Mouse (Mus musculus) hindbrain, embryonic 11.5 days (tissue): ENCODE results near the gene 1700056E22Rik. TPM values are rescaled to one million over a fixed set of nuclear protein-coding genes. Genes with fewer than 3 reads are reported as not detected.

Experiments used
- ATAC-seq: fragments of 200-750 bp; cut with Nextera tagmentation; 2 replicates; pipeline ENCODE4 v1.8.0; 2017; ENCODE audit warnings: mild to moderate bottlenecking, moderate TSS enrichment, moderate library complexity; ENCODE audit not compliant: low FRiP score
- DNase-seq: peaks from one replicate; pipeline ENCODE4 v3.0.0-alpha.2; 2015; ENCODE audit warnings: low spot score
- H3K27ac ChIP-seq: fragments of 300-500 bp; sonication (generic); 2 replicates; pipeline ENCODE4 v1.5.1; 2014; ENCODE audit warnings: mild to moderate bottlenecking, low read depth, low read length
- H3K27me3 ChIP-seq: fragments of 300-500 bp; sonication (generic); 2 replicates; pipeline ENCODE4 v1.6.1; 2014; ENCODE audit warnings: mild to moderate bottlenecking, low read length, moderate library complexity, mixed read lengths; ENCODE audit not compliant: control insufficient read depth, insufficient read depth
- H3K36me3 ChIP-seq: fragments of 300-500 bp; sonication (generic); 2 replicates; pipeline ENCODE4 v1.6.1; 2014; ENCODE audit warnings: mild to moderate bottlenecking, low read length, moderate library complexity, mixed read lengths; ENCODE audit not compliant: control insufficient read depth, insufficient read depth
- H3K4me1 ChIP-seq: fragments of 300-500 bp; sonication (generic); replicated peaks from 2 replicates; pipeline ENCODE4 v1.6.1; 2014; ENCODE audit warnings: low read length, mixed read lengths; ENCODE audit not compliant: control insufficient read depth, insufficient read depth
- H3K4me2 ChIP-seq: fragments of 300-500 bp; sonication (generic); replicated peaks from 2 replicates; pipeline ENCODE4 v1.6.1; 2014; ENCODE audit warnings: mild to moderate bottlenecking, low read depth, low read length
- H3K4me3 ChIP-seq: fragments of 300-500 bp; sonication (generic); 2 replicates; pipeline ENCODE4 v1.5.1; 2014; ENCODE audit warnings: low read depth, low read length
- H3K9ac ChIP-seq: fragments of 300-500 bp; sonication (generic); 2 replicates; pipeline ENCODE4 v1.6.1; 2014; ENCODE audit warnings: low read depth, low read length
- H3K9me3 ChIP-seq: fragments of 300-500 bp; sonication (generic); 2 replicates; pipeline ENCODE4 v1.6.1; 2016; ENCODE audit warnings: low read length; ENCODE audit not compliant: control insufficient read depth
- WGBS: fragments of 180-500 bp; shearing (Covaris S2); extraction: QIAGEN DNeasy Blood & Tissue Kit; methylation state at CpG from one replicate; pipeline ENCODE4 v1.1.7; 2014; 5-methylcytosine and 5-hydroxymethylcytosine counted together
- polyA plus RNA-seq: library from polyadenylated mRNA; unstranded; fragments of >200 nt; fragmentation: Nextera tagmentation; extraction: Ambion mirVana; gene quantifications from 2 replicates; pipeline ENCODE4 v1.2.1, GENCODE M21; 2014

1700056E22Rik gene
- polyA plus RNA-seq, 1 experiment from 2014 or later, result 2.2 TPM

- Histone ChIP-seq H3K4me3 (no peak overlapping the region), H3K9ac (no peak overlapping the region), H3K27ac (no peak overlapping the region), H3K27me3 (no peaks in the 10 kb centered on the region), H3K36me3 (no peaks in the 10 kb centered on the region), H3K4me2 (no peak overlapping the region), H3K4me1 (no peaks in the 10 kb centered on the region), H3K9me3 (no peaks in the 10 kb centered on the region)
- DNase-seq (no peak), ATAC-seq (no peak)
- 72% methylated on average over 6 of the region's 6 CpGs for WGBS
Observed at GRCm38 (mm10) chr1:184005315-184006058, 28.6 kb downstream of the 1700056E22Rik start.

DNA sequence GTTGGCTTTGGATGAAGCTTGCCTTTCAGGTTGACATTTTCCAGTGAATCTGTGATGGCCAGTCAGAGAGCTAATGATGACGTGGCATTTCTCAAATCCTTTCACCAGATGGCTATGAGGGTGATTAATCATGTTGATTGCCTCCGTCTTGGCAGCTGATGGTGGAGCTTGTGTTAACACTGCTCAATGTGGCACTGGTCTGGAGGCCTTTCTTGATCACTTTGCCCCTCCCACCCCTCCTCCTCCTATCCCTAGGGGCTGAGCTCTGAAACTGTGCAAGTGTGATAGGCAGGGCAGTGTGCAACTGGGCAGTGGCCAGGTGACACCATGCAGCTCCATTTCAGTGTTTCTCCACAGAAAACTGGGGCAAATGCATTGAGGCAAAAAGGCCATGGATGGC, 29.8 kb downstream of the 1700056E22Rik start:
- DNase-seq (peak; percentile 23), ATAC-seq (peak; percentile 56; the same call in 1 of the 2 replicates)
- WGBS, result 46% methylated on average over 2 of the region's 2 CpGs
- no peaks in the 10 kb centered on the region for H3K4me1 ChIP-seq
- no peak overlapping the region for H3K4me3 ChIP-seq
- no peaks in the 10 kb centered on the region for H3K27me3 ChIP-seq
- H3K36me3 ChIP-seq, result no peaks in the 10 kb centered on the region
- no peak overlapping the region for H3K27ac ChIP-seq
- H3K9ac ChIP-seq, result no peak overlapping the region
- no peak overlapping the region for H3K4me2 ChIP-seq
- H3K9me3 ChIP-seq, result no peaks in the 10 kb centered on the region

DNA sequence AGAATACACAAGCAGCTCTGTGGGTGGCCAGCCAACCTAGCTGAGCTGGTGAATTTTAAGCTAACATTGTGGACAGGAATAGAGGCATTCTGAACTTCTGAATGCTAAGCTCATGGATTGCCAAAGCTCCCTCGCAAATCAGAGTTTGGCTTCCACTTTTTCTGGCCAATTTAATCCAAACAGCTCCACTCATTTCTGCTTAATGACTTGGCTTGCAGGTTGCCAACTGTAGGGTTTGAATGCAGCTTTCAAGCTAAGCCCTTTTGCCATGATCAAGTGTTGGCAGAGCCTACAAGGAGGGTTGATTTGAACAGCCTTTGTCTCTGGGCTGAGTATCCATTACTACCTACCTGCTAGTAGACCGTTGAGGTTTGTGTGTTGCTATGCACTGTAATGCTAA, 31.6 kb downstream of the 1700056E22Rik start:
- WGBS, result 87% methylated on average over 2 of the region's 2 CpGs
- Histone ChIP-seq H3K4me2 (no peak overlapping the region), H3K9ac (no peak overlapping the region), H3K27me3 (no peaks in the 10 kb centered on the region), H3K4me3 (no peak overlapping the region), H3K27ac (no peak overlapping the region), H3K9me3 (no peaks in the 10 kb centered on the region), H3K4me1 (no peaks in the 10 kb centered on the region), H3K36me3 (no peaks in the 10 kb centered on the region)
- ATAC-seq (no peak), DNase-seq (no peak)

DNA sequence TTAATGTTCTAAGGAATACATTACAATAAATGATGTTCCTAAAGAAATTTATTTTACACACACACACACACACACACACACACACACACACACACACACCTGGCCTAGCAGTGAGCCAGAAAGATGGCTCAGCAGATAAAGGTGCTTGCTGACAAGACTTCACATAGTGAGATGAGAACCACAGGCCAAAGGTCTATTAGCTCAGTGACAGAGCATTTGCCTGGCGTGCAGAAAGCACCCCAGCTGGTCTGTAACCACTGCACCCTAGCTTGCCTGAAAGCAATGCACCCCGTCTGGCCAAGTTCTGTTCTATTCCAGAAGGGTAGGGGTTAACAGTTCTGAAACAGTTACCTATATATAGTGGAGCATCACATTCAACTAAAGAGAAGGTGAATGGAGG, 36.9 kb downstream of the 1700056E22Rik start:
- no peaks in the 10 kb centered on the region for H3K27me3 ChIP-seq
- H3K4me3 ChIP-seq, result no peak overlapping the region
- H3K9me3 ChIP-seq, result no peaks in the 10 kb centered on the region
- no peaks in the 10 kb centered on the region for H3K36me3 ChIP-seq
- no peak overlapping the region for H3K4me2 ChIP-seq
- H3K27ac ChIP-seq, result no peak overlapping the region
- 62% methylated on average over 2 of the region's 2 CpGs for WGBS
- H3K9ac ChIP-seq, result no peak overlapping the region
- DNase-seq (no peak), ATAC-seq (no peak)
- H3K4me1 ChIP-seq, result no peaks in the 10 kb centered on the region

- Histone ChIP-seq H3K27ac (no peak overlapping the region), H3K4me2 (no peak overlapping the region), H3K4me1 (no peaks in the 10 kb centered on the region), H3K9me3 (no peaks in the 10 kb centered on the region), H3K36me3 (no peaks in the 10 kb centered on the region), H3K4me3 (no peak overlapping the region), H3K27me3 (no peaks in the 10 kb centered on the region), H3K9ac (no peak overlapping the region)
- DNase-seq (no peak), ATAC-seq (no peak)
- 90% methylated on average over 2 of the region's 2 CpGs for WGBS
Observed at GRCm38 (mm10) chr1:183991921-183992320, 42.2 kb downstream of the 1700056E22Rik start.

DNA sequence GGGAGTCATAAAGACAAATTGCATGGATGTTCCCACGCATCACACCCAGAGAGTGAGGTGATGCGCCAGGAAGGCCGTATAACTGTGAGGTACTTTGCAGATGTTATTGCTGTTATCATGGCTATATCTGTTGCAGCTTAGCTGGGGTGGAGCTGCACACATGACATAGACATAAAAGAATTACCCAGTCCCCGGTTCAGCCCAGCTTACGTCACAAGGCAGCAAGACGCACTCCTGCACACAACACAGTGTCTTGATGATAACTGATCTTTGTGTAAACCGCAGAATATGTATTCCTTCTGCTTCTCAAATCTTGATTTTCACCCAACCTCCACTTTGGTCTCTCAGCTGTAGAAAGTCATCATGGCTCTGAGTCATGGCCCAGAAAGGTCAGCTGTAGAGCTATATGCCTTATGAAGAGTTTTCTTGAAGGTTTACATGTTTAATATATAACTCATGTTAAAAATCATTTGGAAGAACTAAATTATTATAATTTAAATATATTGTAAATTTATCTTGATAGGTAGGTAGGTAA, 46.3 kb downstream of the 1700056E22Rik start:
- no peaks in the 10 kb centered on the region for H3K27me3 ChIP-seq
- no peaks in the 10 kb centered on the region for H3K36me3 ChIP-seq
- no peak overlapping the region for H3K9ac ChIP-seq
- 94% methylated on average over 7 of the region's 7 CpGs for WGBS
- no peak overlapping the region for H3K27ac ChIP-seq
- no peak for DNase-seq
- H3K9me3 ChIP-seq, result no peaks in the 10 kb centered on the region
- H3K4me2 ChIP-seq, result no peak overlapping the region
- ATAC-seq, result no peak
- no peak overlapping the region for H3K4me3 ChIP-seq
- H3K4me1 ChIP-seq, result no peaks in the 10 kb centered on the region

Other genes starting within 250 kb of the 1700056E22Rik start
- 6.5 and 7.2 TPM in 2 replicates for gene Dusp10, start 21.0 kb downstream of the 1700056E22Rik start, polyA plus RNA-seq